Mouse (Mus musculus) heart, postnatal 0 days (tissue): ENCODE results near the gene Dcbld1. TPM values are rescaled to one million over a fixed set of nuclear protein-coding genes. Genes with fewer than 3 reads are reported as not detected.
"Not testable (repeated sequence)": the region's sequence is repeated elsewhere in the genome, so short reads cannot be mapped to it uniquely, and the experiment has no call there.

Experiments used
- ATAC-seq: fragments of 200-750 bp; cut with Nextera tagmentation; 2 replicates; pipeline ENCODE4 v1.8.0; 2017; ENCODE audit warnings: low read depth, moderate number of reproducible peaks, moderate library complexity; ENCODE audit not compliant: insufficient read depth
- DNase-seq: peaks from one replicate; pipeline ENCODE4 v3.0.0-alpha.2; 2016; ENCODE audit warnings: low spot score
- H3K27ac ChIP-seq: fragments of 300-500 bp; sonication (generic); 2 replicates; pipeline ENCODE4 v1.5.1; 2014; ENCODE audit warnings: low read depth, mild to moderate bottlenecking
- H3K27me3 ChIP-seq: fragments of 300-500 bp; sonication (generic); 2 replicates; pipeline ENCODE4 v1.6.1; 2014; ENCODE audit warnings: low read length, mixed read lengths; ENCODE audit not compliant: control insufficient read depth, insufficient read depth
- H3K36me3 ChIP-seq: fragments of 300-500 bp; sonication (generic); replicated peaks from 2 replicates; pipeline ENCODE4 v1.6.1; 2014; ENCODE audit warnings: low read length, mixed read lengths; ENCODE audit not compliant: control insufficient read depth, insufficient read depth
- H3K4me1 ChIP-seq: fragments of 300-500 bp; sonication (generic); 2 replicates; pipeline ENCODE4 v1.6.1; 2014; ENCODE audit warnings: antibody characterized with exemption; ENCODE audit not compliant: control insufficient read depth, insufficient read depth
- H3K4me2 ChIP-seq: fragments of 300-500 bp; sonication (generic); 2 replicates; pipeline ENCODE4 v1.6.1; 2014; ENCODE audit warnings: low read depth, mild to moderate bottlenecking, low read length, moderate library complexity
- H3K4me3 ChIP-seq: fragments of 300-500 bp; sonication (generic); 2 replicates; pipeline ENCODE4 v1.5.1; 2014; ENCODE audit warnings: low read depth, low read length
- H3K9ac ChIP-seq: fragments of 300-500 bp; sonication (generic); replicated peaks from 2 replicates; pipeline ENCODE4 v1.6.1; 2014; ENCODE audit warnings: low read depth, low read length, mixed read lengths
- H3K9me3 ChIP-seq: fragments of 300-500 bp; sonication (generic); replicated peaks from 2 replicates; pipeline ENCODE4 v1.6.1; 2016; ENCODE audit warnings: low read length; ENCODE audit not compliant: control insufficient read depth
- CTCF ChIP-seq: IDR thresholded peaks from 2 replicates; pipeline ENCODE4 v1.5.1; 2016; ENCODE audit warnings: antibody characterized with exemption, control low read depth, low read depth
- EP300 ChIP-seq: IDR thresholded peaks from 2 replicates; pipeline ENCODE4 v1.6.1; 2016; ENCODE audit warnings: antibody characterized with exemption, low read depth
- WGBS: fragments of 180-500 bp; shearing (Covaris S2); extraction: QIAGEN DNeasy Blood & Tissue Kit; methylation state at CpG from one replicate; pipeline ENCODE4 v1.1.7; 2014; 5-methylcytosine and 5-hydroxymethylcytosine counted together
- polyA plus RNA-seq: library from polyadenylated mRNA; unstranded; fragments of >200 nt; fragmentation: Nextera tagmentation; extraction: Ambion mirVana; gene quantifications from 2 replicates; pipeline ENCODE4 v1.2.1, GENCODE M21; 2015
- total RNA-seq: library from RNA; depleted of rRNA; stranded (reverse); fragments of >200 nt; gene quantifications from 2 replicates; pipeline ENCODE4 v1.2.3, GENCODE M21; 2014; ENCODE audit warnings: low replicate concordance

The Dcbld1 gene
- total and polyA plus RNA-seq, 2 experiments from 2014 or later = 4.1 to 6.5 TPM

- no peak for DNase-seq
- Histone ChIP-seq H3K9ac (no peak overlapping the region), H3K27me3 (no peaks in the 10 kb centered on the region), H3K9me3 (no peaks in the 10 kb centered on the region), H3K4me2 (no peak overlapping the region), H3K27ac (no peak overlapping the region), H3K36me3 (no peaks in the 10 kb centered on the region), H3K4me1 (peaks cover 3% of the 10 kb centered on the region; the same call in 1 of the 2 replicates), H3K4me3 (no peak overlapping the region)
- TF ChIP-seq CTCF (no peak), EP300 (no peak)
- 71% methylated on average over 5 of the region's 5 CpGs for WGBS
- ATAC-seq = no peak
These were observed 38.0 kb downstream of the Dcbld1 start for GRCm38 (mm10) chr10:52271385-52271784.

- no peaks in the 10 kb centered on the region for H3K27me3 ChIP-seq
- WGBS = 49% methylated on average over 2 of the region's 2 CpGs
- 0 out of 2 replicates have a peak, but pooled peaks have one; percentile 41 for ATAC-seq
- no peak overlapping the region for H3K27ac ChIP-seq
- no peaks in the 10 kb centered on the region for H3K9me3 ChIP-seq
- no peak overlapping the region for H3K4me3 ChIP-seq
- DNase-seq = no peak
- no peak overlapping the region for H3K9ac ChIP-seq
- no peak overlapping the region for H3K4me2 ChIP-seq
- H3K4me1 ChIP-seq = peaks cover 5% of the 10 kb centered on the region
- TF ChIP-seq CTCF = no peak
- TF ChIP-seq EP300 = no peak
- no peaks in the 10 kb centered on the region for H3K36me3 ChIP-seq
These were observed 39.6 kb downstream of the Dcbld1 start for GRCm38 (mm10) chr10:52273012-52273411.

- H3K27ac ChIP-seq = peak overlapping the region; percentile 43; the same call in 1 of the 2 replicates
- no peak overlapping the region for H3K4me3 ChIP-seq
- no peaks in the 10 kb centered on the region for H3K9me3 ChIP-seq
- DNase-seq (no peak), ATAC-seq (no peak)
- H3K4me2 ChIP-seq = 0 out of 2 replicates have a peak overlapping the region, but pooled peaks have one; percentile 36
- H3K4me1 ChIP-seq = peaks cover 13% of the 10 kb centered on the region
- no peaks in the 10 kb centered on the region for H3K27me3 ChIP-seq
- H3K36me3 ChIP-seq = no peaks in the 10 kb centered on the region
- 52% methylated on average over 8 of the region's 8 CpGs for WGBS
- H3K9ac ChIP-seq = no peak overlapping the region
- no peak for TF ChIP-seq EP300
These were observed 40.8 kb downstream of the Dcbld1 start for GRCm38 (mm10) chr10:52274001-52274909.

- H3K27me3 ChIP-seq = no peaks in the 10 kb centered on the region
- DNase-seq (peak; percentile 14), ATAC-seq (0 out of 2 replicates have a peak, but pooled peaks have one; percentile 47)
- no peaks in the 10 kb centered on the region for H3K9me3 ChIP-seq
- H3K36me3 ChIP-seq = no peaks in the 10 kb centered on the region
- no peak overlapping the region for H3K4me3 ChIP-seq
- no peak overlapping the region for H3K9ac ChIP-seq
- peak overlapping the region; percentile 43 for H3K27ac ChIP-seq
- 0 out of 2 replicates have a peak overlapping the region, but pooled peaks have one; percentile 36 for H3K4me2 ChIP-seq
- 38% methylated on average over 15 of the region's 15 CpGs for WGBS
- TF ChIP-seq EP300 (no peak), CTCF (no peak)
- H3K4me1 ChIP-seq = peaks cover 13% of the 10 kb centered on the region
These were observed 41.6 kb downstream of the Dcbld1 start for GRCm38 (mm10) chr10:52274910-52275604.

- Histone ChIP-seq H3K4me1 (peaks cover 13% of the 10 kb centered on the region), H3K4me3 (no peak overlapping the region), H3K9ac (no peak overlapping the region), H3K27ac (no peak overlapping the region), H3K27me3 (no peaks in the 10 kb centered on the region), H3K4me2 (no peak overlapping the region), H3K9me3 (no peaks in the 10 kb centered on the region), H3K36me3 (no peaks in the 10 kb centered on the region)
- DNase-seq (no peak), ATAC-seq (no peak)
- no peak for TF ChIP-seq EP300
- TF ChIP-seq CTCF = no peak
- 88% methylated on average over 3 of the region's 3 CpGs for WGBS
These were observed 43.2 kb downstream of the Dcbld1 start for GRCm38 (mm10) chr10:52276579-52276978.

- DNase-seq, H3K9me3 ChIP-seq, H3K27me3 ChIP-seq, H3K4me3 ChIP-seq, H3K36me3 ChIP-seq, H3K4me2 ChIP-seq, H3K27ac ChIP-seq, ATAC-seq, H3K9ac ChIP-seq: not testable (repeated sequence)
- WGBS = 85% methylated on average over 8 of the region's 8 CpGs
- H3K4me1 ChIP-seq = peaks cover 13% of the 10 kb centered on the region
These were observed 44.1 kb downstream of the Dcbld1 start for GRCm38 (mm10) chr10:52277564-52277963.
